Mouse (Mus musculus): ENCODE results near the gene 4933434E20Rik. TPM values are rescaled to one million over a fixed set of nuclear protein-coding genes. Genes with fewer than 3 reads are reported as not detected.

The 4933434E20Rik gene
- total RNA-seq, 2 experiments from 2014 or later = 91.6 to 99.3 TPM

GRCm38 (mm10) chr3:90080498-90080863 is 29.0 kb downstream of the 4933434E20Rik start:
- DNase-seq (ENCODE audit: low spot score) = no peak

- no peak for DNase-seq (ENCODE audit: low spot score)
Observed at GRCm38 (mm10) chr3:90081365-90082240, 30.2 kb downstream of the 4933434E20Rik start.

- DNase-seq (ENCODE audit: low spot score) = no peak
Observed at GRCm38 (mm10) chr3:90083034-90083433, 31.6 kb downstream of the 4933434E20Rik start.

GRCm38 (mm10) chr3:90083698-90084324 is 32.4 kb downstream of the 4933434E20Rik start:
- DNase-seq (ENCODE audit: low spot score) = no peak

GRCm38 (mm10) chr3:90084790-90085189 is 33.4 kb downstream of the 4933434E20Rik start:
- DNase-seq (ENCODE audit: low spot score) = no peak

GRCm38 (mm10) chr3:90085281-90085680 is 33.8 kb downstream of the 4933434E20Rik start:
- DNase-seq (ENCODE audit: low spot score) = no peak

- DNase-seq (ENCODE audit: low spot score) = no peak
Observed at GRCm38 (mm10) chr3:90086068-90086467, 34.6 kb downstream of the 4933434E20Rik start.

- no peak for DNase-seq (ENCODE audit: low spot score)
Observed at GRCm38 (mm10) chr3:90088617-90089016, 37.2 kb downstream of the 4933434E20Rik start.

- no peak for DNase-seq (ENCODE audit: low spot score)
Observed at GRCm38 (mm10) chr3:90090892-90091291, 39.5 kb downstream of the 4933434E20Rik start.

GRCm38 (mm10) chr3:90094453-90094852 is 43.0 kb downstream of the 4933434E20Rik start:
- DNase-seq (ENCODE audit: low spot score) = no peak

- DNase-seq (ENCODE audit: low spot score) = no peak
Observed at GRCm38 (mm10) chr3:90097928-90098327, 46.5 kb downstream of the 4933434E20Rik start.

GRCm38 (mm10) chr3:90101010-90101409 is 49.6 kb downstream of the 4933434E20Rik start:
- no peak for DNase-seq (ENCODE audit: low spot score)

GRCm38 (mm10) chr3:90101673-90102072 is 50.2 kb downstream of the 4933434E20Rik start:
- DNase-seq (ENCODE audit: low spot score) = no peak

GRCm38 (mm10) chr3:90102239-90102638 is 50.8 kb downstream of the 4933434E20Rik start:
- no peak for DNase-seq (ENCODE audit: low spot score)

GRCm38 (mm10) chr3:90103176-90103575 is 51.7 kb downstream of the 4933434E20Rik start:
- no peak for DNase-seq (ENCODE audit: low spot score)

GRCm38 (mm10) chr3:90103938-90104337 is 52.5 kb downstream of the 4933434E20Rik start, which contains the start of gene Nup210l:
Nup210l (plus strand) TSS chr3:90104132.
- no peak for DNase-seq (ENCODE audit: low spot score)

- DNase-seq (ENCODE audit: low spot score) = no peak
Observed at GRCm38 (mm10) chr3:90111706-90112105, 60.3 kb downstream of the 4933434E20Rik start.

- DNase-seq (ENCODE audit: low spot score) = no peak
Observed at GRCm38 (mm10) chr3:90114342-90114741, 62.9 kb downstream of the 4933434E20Rik start.

- no peak for DNase-seq (ENCODE audit: low spot score)
Observed at GRCm38 (mm10) chr3:90115526-90115925, 64.1 kb downstream of the 4933434E20Rik start.

Data from gastrocnemius, adult 18-20 months (tissue).